Mouse (Mus musculus) monocyte, adult 5-6 weeks (primary cell): ENCODE measurements around the gene Gm28510. TPM values are rescaled to one million over a fixed set of nuclear protein-coding genes. Genes with fewer than 3 reads are reported as not detected.
"Not testable (repeated sequence)": the region's sequence is repeated elsewhere in the genome, so short reads cannot be mapped to it uniquely, and the experiment has no call there.

Experiments used
- ATAC-seq: fragments of 153-309, 156-312 bp; replicated peaks from 2 replicates; pipeline ENCODE4 v1.8.0; 2017; ENCODE audit warnings: mild to moderate bottlenecking; ENCODE audit not compliant: low TSS enrichment, insufficient number of reproducible peaks, severe bottlenecking, poor library complexity, low FRiP score
- total RNA-seq: library from RNA; stranded (forward); fragments of 200-1000, 200-491, 200-594 nt; gene quantifications from 3 replicates; pipeline ENCODE4 v1.2.3, GENCODE M21; 2017

The Gm28510 gene
- not detected in 3 replicates for total RNA-seq

GRCm38 (mm10) chrY:10412437-10412836, at the start of gene Gm28510:
Gm28510 (plus strand) TSS chrY:10412737.
- ATAC-seq = not testable (repeated sequence)

Other genes starting within 250 kb of the Gm28510 start
- gene Gm20834, start 88.1 kb upstream of the Gm28510 start, total RNA-seq = not detected in 3 replicates
- gene Gm20737, start 123.3 kb downstream of the Gm28510 start, total RNA-seq = not detected in 3 replicates
- gene Gm21775, start 140.7 kb downstream of the Gm28510 start, total RNA-seq = not detected in 3 replicates
- gene Gm21900, start 203.6 kb downstream of the Gm28510 start, total RNA-seq = not detected in 3 replicates